Mouse (Mus musculus) testis, adult 2 months (tissue): Measurements from ENCODE around the gene Rab3b. TPM values are rescaled to one million over a fixed set of nuclear protein-coding genes. Genes with fewer than 3 reads are reported as not detected.
A peak's percentile ranks its signal among the peaks of the same experiment; 100 is the strongest.

ENCODE experiments used
- H3K27ac ChIP-seq: fragments of 200-500 bp; 2 replicates; pipeline ENCODE4 v1.5.1; 2012; ENCODE audit warnings: low read depth, low read length; ENCODE audit not compliant: control insufficient read depth, insufficient read depth
- H3K27me3 ChIP-seq: fragments of 200-500 bp; 2 replicates; pipeline ENCODE4 v1.6.1; 2012; ENCODE audit warnings: mild to moderate bottlenecking, low read length, moderate library complexity; ENCODE audit not compliant: control insufficient read depth, insufficient read depth
- H3K36me3 ChIP-seq: fragments of 200-500 bp; 2 replicates; pipeline ENCODE4 v1.6.1; 2012; ENCODE audit warnings: mild to moderate bottlenecking, low read length; ENCODE audit not compliant: control insufficient read depth, insufficient read depth
- H3K4me1 ChIP-seq: fragments of 200-500 bp; 2 replicates; pipeline ENCODE4 v1.6.1; 2012; ENCODE audit warnings: low read length; ENCODE audit not compliant: control insufficient read depth, insufficient read depth
- H3K4me3 ChIP-seq: fragments of 200-500 bp; 2 replicates; pipeline ENCODE4 v1.5.1; 2012; ENCODE audit warnings: low read depth, mild to moderate bottlenecking, low read length, moderate library complexity, mixed read lengths; ENCODE audit not compliant: control insufficient read depth
- CTCF ChIP-seq: fragments of 200-500 bp; IDR thresholded peaks from 2 replicates; pipeline ENCODE4 v1.5.1; 2012; ENCODE audit warnings: low read depth, mild to moderate bottlenecking, inconsistent platforms, low read length, moderate library complexity; ENCODE audit not compliant: control insufficient read depth, insufficient read depth, insufficient replicate concordance
- POLR2A ChIP-seq: fragments of 200-500 bp; IDR thresholded peaks from 2 replicates; pipeline ENCODE4 v1.6.1; 2012; ENCODE audit warnings: low read depth, mild to moderate bottlenecking, inconsistent platforms, low read length, moderate library complexity; ENCODE audit not compliant: control insufficient read depth
- polyA plus RNA-seq: library from polyadenylated mRNA; depleted of rRNA; stranded (reverse); fragments of >200 nt; gene quantifications from 2 replicates; pipeline ENCODE4 v1.2.3, GENCODE M21; 2012; rRNA removed

Rab3b gene
- 7.5 and 8.0 TPM in 2 replicates for polyA plus RNA-seq

DNA sequence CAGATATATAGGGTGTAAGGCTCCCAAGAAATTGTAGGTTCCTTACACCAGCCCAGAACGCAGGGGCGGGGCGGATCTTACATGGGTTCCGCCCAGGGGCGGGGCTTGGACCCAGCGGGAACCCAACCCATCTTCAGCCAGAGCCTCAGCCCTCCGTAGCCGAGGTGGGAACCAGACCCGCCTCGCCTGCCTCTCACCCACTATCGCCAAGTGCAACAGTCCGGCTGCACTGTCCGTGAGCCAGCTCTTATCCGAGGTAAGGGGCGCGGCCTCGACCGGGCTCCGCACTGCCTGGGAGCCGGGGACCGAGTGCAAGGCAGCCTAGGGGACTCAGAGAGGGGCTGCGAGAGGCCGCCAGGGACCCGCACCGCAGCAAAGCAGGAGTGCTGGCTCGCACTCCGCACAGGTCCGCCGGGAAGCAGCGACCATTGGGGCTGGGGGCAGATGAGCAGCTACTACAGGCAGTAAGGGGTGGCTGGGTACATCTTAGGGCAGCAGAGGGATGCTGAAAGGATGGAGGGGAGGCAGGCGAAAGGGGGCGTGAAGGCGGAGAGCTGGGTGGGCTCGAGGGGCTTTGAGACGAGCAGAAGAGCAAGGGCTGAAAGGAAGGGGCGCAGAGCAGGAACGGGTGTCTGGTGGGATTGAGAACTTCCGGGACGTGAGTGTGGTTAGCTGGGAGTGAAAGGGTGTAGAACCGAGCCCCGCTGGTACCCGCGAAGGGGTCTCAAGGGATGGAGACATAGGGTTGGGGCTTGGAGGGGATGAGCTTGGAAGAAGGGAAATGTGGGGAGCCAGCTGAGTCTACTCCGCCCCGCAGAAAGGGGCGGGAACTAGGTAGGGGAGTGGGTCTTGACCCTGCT lies at the start of gene Rab3b:
Gene Rab3b, plus strand, starts transcription at position 101 of the 860 bp plus-strand sequence.
- TF ChIP-seq CTCF: no peak
- peak; percentile 40; the same call in 1 of the 2 replicates for TF ChIP-seq POLR2A
- Histone ChIP-seq H3K36me3 (no peaks in the 10 kb centered on the region), H3K4me3 (peak within 1 kb of the TSS; percentile 52), H3K27me3 (no peaks in the 10 kb centered on the region), H3K4me1 (peaks cover 8% of the 10 kb centered on the region), H3K27ac (no peak within 1 kb of the TSS)

DNA sequence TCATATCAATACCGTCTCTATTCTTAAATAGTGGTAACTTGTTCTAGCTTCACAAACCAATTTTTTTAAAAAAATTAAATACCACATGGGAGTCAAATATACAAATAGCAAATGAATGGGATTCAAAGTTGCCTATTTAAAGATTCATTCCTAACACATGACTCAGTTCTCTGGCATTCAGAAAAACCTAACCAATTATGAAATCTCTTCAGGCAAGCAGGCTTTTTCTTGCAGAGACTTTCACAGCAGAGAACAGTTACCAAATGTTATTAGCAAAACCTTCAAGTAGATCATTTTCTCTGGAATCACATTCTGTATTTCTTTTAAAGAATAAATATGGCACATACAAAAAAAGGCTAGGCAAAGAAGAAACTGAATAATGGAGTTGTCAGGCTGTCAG lies 48.2 kb upstream of the Rab3b start:
- no peak overlapping the region for H3K27ac ChIP-seq
- peaks cover 5% of the 10 kb centered on the region for H3K4me1 ChIP-seq
- no peak overlapping the region for H3K4me3 ChIP-seq
- no peaks in the 10 kb centered on the region for H3K27me3 ChIP-seq
- no peaks in the 10 kb centered on the region; the same call in 1 of the 2 replicates for H3K36me3 ChIP-seq
- TF ChIP-seq CTCF (no peak), POLR2A (no peak)

DNA sequence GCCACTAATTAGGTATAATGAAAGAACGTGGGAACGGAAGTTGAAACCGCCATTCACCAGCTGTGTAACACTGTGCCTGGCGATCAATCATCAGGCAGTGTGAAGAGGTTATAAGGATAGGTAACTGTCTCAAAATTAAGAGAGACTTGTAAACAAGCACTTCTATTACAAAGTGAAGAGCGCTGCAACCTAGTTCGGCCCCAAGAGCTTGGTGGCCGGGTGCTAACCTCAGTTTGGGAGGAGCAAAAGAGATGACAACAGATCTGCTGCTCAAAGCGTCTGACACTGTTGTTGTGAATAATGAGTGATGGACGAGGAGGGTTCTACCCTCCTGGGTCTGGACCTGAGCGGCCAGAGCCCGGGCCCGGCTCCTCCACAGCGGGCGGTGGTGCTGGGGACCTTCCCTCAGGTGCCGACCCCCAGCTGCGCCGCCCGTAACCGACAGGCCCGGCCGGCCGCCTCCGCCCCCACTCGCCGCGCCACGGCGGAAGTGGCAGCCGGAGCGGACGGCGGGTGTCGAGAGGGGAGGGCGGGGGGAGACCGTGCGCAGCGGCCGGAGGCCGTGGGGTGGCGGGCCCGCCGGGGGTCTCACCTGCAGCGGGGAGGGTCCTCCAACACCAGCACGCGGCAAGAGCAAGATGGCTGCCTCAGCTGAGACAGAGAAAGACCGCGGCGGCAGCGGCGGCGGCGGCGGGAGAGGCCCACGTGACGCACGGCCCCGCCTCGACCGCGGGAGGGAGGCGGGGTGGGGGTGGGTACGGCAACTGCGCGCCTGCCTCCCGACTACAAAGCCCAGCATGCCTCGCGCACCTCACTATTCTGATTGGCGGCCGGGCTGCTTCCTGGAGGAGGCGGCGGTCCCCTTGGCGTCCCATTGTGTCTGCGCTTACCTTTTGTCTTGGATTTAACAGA lies 45.7 kb upstream of the Rab3b start, which contains the start of gene Btf3l4:
Gene Btf3l4, minus strand, starts transcription at position 699 of the 912 bp plus-strand sequence.
- Histone ChIP-seq H3K4me1 (peaks cover 5% of the 10 kb centered on the region), H3K36me3 (no peaks in the 10 kb centered on the region), H3K4me3 (peak within 1 kb of the TSS; percentile 90), H3K27me3 (no peaks in the 10 kb centered on the region), H3K27ac (peak within 1 kb of the TSS; percentile 96)
- TF ChIP-seq CTCF (no peak), POLR2A (peak; percentile 67; the same call in 1 of the 2 replicates)

DNA sequence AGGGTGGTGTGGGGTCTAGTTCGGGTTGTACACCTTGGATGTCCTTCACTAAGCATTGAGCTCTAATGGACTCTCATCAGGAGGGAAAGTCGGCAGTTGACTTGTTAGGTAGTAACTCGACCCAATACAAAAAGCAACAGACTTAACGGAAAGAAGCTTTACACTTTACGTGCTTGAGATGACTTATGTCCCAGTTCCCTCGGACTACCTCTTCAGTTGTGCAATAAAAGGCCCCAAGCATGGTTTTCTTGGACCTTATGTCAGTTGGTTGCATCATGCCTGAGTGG lies 45.1 kb upstream of the Rab3b start:
- Histone ChIP-seq H3K4me3 (peak overlapping the region; percentile 90), H3K36me3 (no peaks in the 10 kb centered on the region), H3K4me1 (peaks cover 5% of the 10 kb centered on the region), H3K27ac (peak overlapping the region; percentile 96), H3K27me3 (no peaks in the 10 kb centered on the region)
- TF ChIP-seq CTCF: no peak
- TF ChIP-seq POLR2A: no peak

DNA sequence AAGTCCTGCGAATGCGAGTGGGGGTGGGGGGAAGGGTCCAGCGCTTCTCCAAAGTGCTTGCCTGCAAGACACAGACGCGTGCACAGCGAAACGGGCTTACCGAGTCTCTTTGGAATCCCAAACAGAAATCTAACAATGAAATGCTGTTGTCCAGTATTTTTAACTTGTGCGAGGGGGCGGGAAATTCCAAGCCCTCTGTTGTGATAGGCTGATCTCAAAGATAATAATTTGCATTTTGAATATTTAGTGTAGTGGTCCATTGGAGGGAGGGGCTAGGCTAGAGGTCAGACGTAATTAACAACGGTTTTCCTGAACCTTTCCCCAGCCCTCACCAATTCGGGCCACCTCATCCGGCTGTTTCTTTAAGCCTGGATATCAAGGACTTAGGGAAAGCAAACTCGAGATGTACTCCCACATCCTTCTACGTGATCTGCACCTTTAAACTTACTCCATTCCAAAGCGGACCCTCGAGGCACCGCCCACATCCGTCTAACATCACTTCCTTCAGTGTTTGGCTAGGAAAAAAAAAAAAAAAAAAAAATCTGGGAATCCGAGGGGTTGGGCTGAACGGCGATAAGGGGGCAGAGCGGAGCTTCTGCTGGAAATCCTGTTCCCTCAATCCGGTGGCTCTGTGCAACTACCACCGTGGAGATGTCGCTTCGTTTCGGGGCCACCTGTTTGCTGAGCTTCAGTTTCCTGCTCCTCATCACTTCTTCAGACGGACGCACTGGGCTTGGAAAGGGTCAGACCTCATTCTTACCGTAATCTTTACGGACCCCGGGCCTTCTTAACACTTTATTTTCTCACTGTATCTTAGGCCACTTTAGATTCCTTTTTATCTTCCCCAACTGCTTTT lies 44.5 kb upstream of the Rab3b start, which contains the start of gene Txndc12:
Gene Txndc12, plus strand, starts transcription at position 487 of the 856 bp plus-strand sequence.
- Histone ChIP-seq H3K4me3 (peak within 1 kb of the TSS; percentile 90), H3K27me3 (no peaks in the 10 kb centered on the region), H3K36me3 (no peaks in the 10 kb centered on the region), H3K27ac (peak within 1 kb of the TSS; percentile 96), H3K4me1 (peaks cover 5% of the 10 kb centered on the region)
- TF ChIP-seq CTCF (no peak), POLR2A (peak; percentile 47; the same call in 1 of the 2 replicates)

DNA sequence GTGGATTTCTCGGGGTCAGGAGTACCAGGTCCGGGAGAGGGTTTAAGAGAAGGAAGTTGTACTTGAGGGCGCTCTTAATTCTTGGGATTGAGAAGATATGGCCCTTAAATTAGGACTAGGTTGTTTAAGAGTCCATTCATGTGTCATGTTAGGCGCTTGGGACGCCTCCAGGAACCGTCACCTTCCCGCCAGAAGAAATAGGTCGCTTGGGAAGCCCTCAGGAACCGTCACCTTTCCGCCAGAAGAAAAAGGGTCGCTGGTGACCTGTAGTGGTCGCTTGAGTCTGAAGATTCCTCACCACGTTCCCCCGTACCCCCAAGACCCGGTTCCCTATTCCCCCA lies 43.9 kb upstream of the Rab3b start:
- Histone ChIP-seq H3K36me3 (no peaks in the 10 kb centered on the region), H3K4me1 (peaks cover 5% of the 10 kb centered on the region), H3K4me3 (peak overlapping the region; percentile 90), H3K27ac (peak overlapping the region; percentile 96), H3K27me3 (no peaks in the 10 kb centered on the region)
- no peak for TF ChIP-seq CTCF

DNA sequence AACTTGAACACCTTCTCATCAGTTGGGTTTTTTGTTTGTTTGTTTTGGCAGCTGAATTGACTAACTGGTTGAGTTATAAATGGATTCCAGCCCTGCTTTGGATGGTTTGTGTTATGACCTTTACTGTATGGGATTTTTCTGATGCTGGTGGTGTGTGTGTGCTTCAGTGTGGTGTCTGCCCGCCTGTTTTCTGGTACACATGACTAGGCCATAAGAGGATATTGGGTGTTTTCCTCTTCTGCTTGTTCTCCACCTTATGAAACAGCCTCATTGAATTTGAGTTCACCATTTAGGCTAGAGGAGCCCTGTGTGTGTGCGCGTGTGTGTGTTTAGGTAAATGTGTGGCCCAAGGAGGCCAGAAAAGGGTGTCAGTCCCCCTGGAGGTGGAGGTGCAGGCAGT lies 43.4 kb upstream of the Rab3b start:
- Histone ChIP-seq H3K36me3 (no peaks in the 10 kb centered on the region), H3K27me3 (no peaks in the 10 kb centered on the region), H3K27ac (peak overlapping the region; percentile 27; the same call in 1 of the 2 replicates), H3K4me3 (peak overlapping the region; percentile 90), H3K4me1 (peaks cover 5% of the 10 kb centered on the region)
- TF ChIP-seq POLR2A (no peak), CTCF (no peak)
